Mouse (Mus musculus): ENCODE data around the gene Srsf7. TPM values are rescaled to one million over a fixed set of nuclear protein-coding genes. Genes with fewer than 3 reads are reported as not detected.

The Srsf7 gene
- polyA plus RNA-seq, 1 experiment from 2014 or later, result 531 TPM

- no peak overlapping the region for H3K4me3 ChIP-seq (replicated peaks; ENCODE audit: low read depth, low read length)
- WGBS, result 93% methylated on average over 6 of the region's 6 CpGs
- no peak overlapping the region for H3K27ac ChIP-seq (replicated peaks; ENCODE audit: low read depth, low read length)
- no peaks in the 10 kb centered on the region for H3K4me1 ChIP-seq (ENCODE audit: control insufficient read depth, insufficient read depth, low read length)
- no peaks in the 10 kb centered on the region for H3K36me3 ChIP-seq (ENCODE audit: control insufficient read depth, insufficient read depth, low read length)
- no peaks in the 10 kb centered on the region for H3K27me3 ChIP-seq (ENCODE audit: control insufficient read depth, insufficient read depth, low read length)
- no peaks in the 10 kb centered on the region for H3K9me3 ChIP-seq (ENCODE audit: control insufficient read depth, low read length)
- DNase-seq (no peak), ATAC-seq (ENCODE audit: low FRiP score, low TSS enrichment) (no peak)
- no peak overlapping the region for H3K4me2 ChIP-seq (ENCODE audit: low read length)
- no peak overlapping the region for H3K9ac ChIP-seq (replicated peaks; ENCODE audit: low read length)
Observed at GRCm38 (mm10) chr17:80157489-80157888, 49.6 kb downstream of the Srsf7 start.

DNA sequence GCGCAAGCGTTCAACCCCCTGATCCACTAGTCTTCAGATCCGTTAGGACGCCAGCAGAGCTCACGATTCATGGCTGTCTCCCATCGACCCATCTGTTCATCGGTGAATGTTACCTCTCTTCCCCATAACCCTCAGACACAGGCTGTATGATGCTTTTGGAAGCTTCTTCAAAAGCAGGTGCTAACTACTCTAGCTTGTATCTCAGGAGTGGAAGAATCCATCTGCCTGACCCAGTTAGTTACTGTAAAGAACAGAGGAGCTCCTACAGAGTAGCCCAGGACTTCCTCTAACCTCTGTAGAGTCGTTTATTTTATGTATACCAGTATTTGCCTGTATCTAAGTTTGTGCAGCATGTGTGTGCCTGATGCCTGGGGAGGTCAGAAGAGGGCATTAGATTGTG lies 50.2 kb downstream of the Srsf7 start:
- no peak for DNase-seq
- Histone ChIP-seq H3K9me3 (ENCODE audit: control insufficient read depth, low read length) (no peaks in the 10 kb centered on the region), H3K27me3 (ENCODE audit: control insufficient read depth, insufficient read depth, low read length) (no peaks in the 10 kb centered on the region), H3K4me2 (ENCODE audit: low read length) (no peak overlapping the region), H3K4me3 (replicated peaks; ENCODE audit: low read depth, low read length) (no peak overlapping the region), H3K36me3 (ENCODE audit: control insufficient read depth, insufficient read depth, low read length) (no peaks in the 10 kb centered on the region), H3K27ac (replicated peaks; ENCODE audit: low read depth, low read length) (no peak overlapping the region), H3K4me1 (ENCODE audit: control insufficient read depth, insufficient read depth, low read length) (no peaks in the 10 kb centered on the region), H3K9ac (replicated peaks; ENCODE audit: low read length) (no peak overlapping the region)
- 87% methylated on average over 8 of the region's 8 CpGs for WGBS
- ATAC-seq (ENCODE audit: low FRiP score, low TSS enrichment), result no peak

DNA sequence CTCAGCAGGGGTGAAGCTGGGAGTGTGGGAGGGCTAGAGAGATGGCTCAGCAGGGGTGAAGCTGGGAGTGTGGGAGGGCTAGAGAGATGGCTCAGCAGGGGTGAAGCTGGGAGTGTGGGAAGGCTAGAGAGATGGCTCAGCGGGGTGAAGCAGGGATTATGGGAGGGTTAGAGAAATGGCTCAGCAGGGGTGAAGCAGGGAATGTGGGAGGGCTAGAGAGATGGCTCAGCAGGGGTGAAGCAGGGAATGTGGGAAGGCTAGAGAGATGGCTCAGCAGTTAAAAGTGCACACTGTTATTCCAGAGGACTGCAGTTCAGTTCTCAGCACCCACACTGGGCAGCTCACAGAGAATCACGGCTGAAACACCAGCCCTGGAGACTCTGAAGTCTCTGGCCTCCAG lies 53.5 kb downstream of the Srsf7 start:
- ATAC-seq (ENCODE audit: low FRiP score, low TSS enrichment) (no peak), DNase-seq (no peak)
- no peak overlapping the region for H3K4me2 ChIP-seq (ENCODE audit: low read length)
- no peaks in the 10 kb centered on the region for H3K4me1 ChIP-seq (ENCODE audit: control insufficient read depth, insufficient read depth, low read length)
- H3K36me3 ChIP-seq (ENCODE audit: control insufficient read depth, insufficient read depth, low read length), result no peaks in the 10 kb centered on the region
- H3K27ac ChIP-seq (replicated peaks; ENCODE audit: low read depth, low read length), result 0 out of 2 replicates have a peak overlapping the region, but pooled peaks have one; percentile 6
- no peak overlapping the region for H3K4me3 ChIP-seq (replicated peaks; ENCODE audit: low read depth, low read length)
- 56% methylated on average over 2 of the region's 2 CpGs for WGBS
- H3K9me3 ChIP-seq (ENCODE audit: control insufficient read depth, low read length), result no peaks in the 10 kb centered on the region
- H3K9ac ChIP-seq (replicated peaks; ENCODE audit: low read length), result no peak overlapping the region
- H3K27me3 ChIP-seq (ENCODE audit: control insufficient read depth, insufficient read depth, low read length), result no peaks in the 10 kb centered on the region

GRCm38 (mm10) chr17:80152767-80153630 lies 54.1 kb downstream of the Srsf7 start:
- Histone ChIP-seq H3K4me1 (ENCODE audit: control insufficient read depth, insufficient read depth, low read length) (no peaks in the 10 kb centered on the region), H3K36me3 (ENCODE audit: control insufficient read depth, insufficient read depth, low read length) (no peaks in the 10 kb centered on the region), H3K4me2 (ENCODE audit: low read length) (no peak overlapping the region), H3K27me3 (ENCODE audit: control insufficient read depth, insufficient read depth, low read length) (no peaks in the 10 kb centered on the region), H3K27ac (replicated peaks; ENCODE audit: low read depth, low read length) (0 out of 2 replicates have a peak overlapping the region, but pooled peaks have one; percentile 6), H3K4me3 (replicated peaks; ENCODE audit: low read depth, low read length) (no peak overlapping the region), H3K9me3 (ENCODE audit: control insufficient read depth, low read length) (no peaks in the 10 kb centered on the region), H3K9ac (replicated peaks; ENCODE audit: low read length) (no peak overlapping the region)
- 69% methylated on average over 12 of the region's 12 CpGs for WGBS
- DNase-seq (peak; percentile 35), ATAC-seq (ENCODE audit: low FRiP score, low TSS enrichment) (peak; percentile 50; the same call in 1 of the 2 replicates)

DNA sequence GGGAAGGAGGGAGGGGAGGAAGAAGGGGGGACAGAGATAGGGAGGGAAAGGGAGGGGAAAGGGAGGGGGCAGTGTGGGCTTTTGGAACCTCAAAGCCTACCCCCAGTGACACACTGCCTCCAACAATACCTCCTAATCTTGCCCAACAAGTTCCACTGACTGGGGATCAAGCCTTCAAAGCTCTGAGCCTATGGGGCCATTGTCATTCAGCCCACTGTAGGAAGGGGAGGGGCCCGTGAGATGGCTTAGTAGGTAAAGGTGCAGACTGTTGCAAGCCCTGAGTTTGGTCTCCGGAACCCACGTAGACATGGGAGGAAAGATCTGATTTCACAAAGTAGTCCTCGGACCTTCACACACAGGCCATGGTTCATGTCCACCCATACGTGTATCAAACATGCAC lies 55.8 kb downstream of the Srsf7 start:
- H3K4me3 ChIP-seq (replicated peaks; ENCODE audit: low read depth, low read length), result no peak overlapping the region
- H3K4me1 ChIP-seq (ENCODE audit: control insufficient read depth, insufficient read depth, low read length), result no peaks in the 10 kb centered on the region
- H3K9ac ChIP-seq (replicated peaks; ENCODE audit: low read length), result no peak overlapping the region
- no peaks in the 10 kb centered on the region for H3K27me3 ChIP-seq (ENCODE audit: control insufficient read depth, insufficient read depth, low read length)
- no peak overlapping the region for H3K27ac ChIP-seq (replicated peaks; ENCODE audit: low read depth, low read length)
- no peak for ATAC-seq (ENCODE audit: low FRiP score, low TSS enrichment)
- no peak overlapping the region for H3K4me2 ChIP-seq (ENCODE audit: low read length)
- no peak for DNase-seq
- H3K36me3 ChIP-seq (ENCODE audit: control insufficient read depth, insufficient read depth, low read length), result no peaks in the 10 kb centered on the region
- H3K9me3 ChIP-seq (ENCODE audit: control insufficient read depth, low read length), result no peaks in the 10 kb centered on the region
- 18% methylated on average over 5 of the region's 5 CpGs for WGBS

Other genes starting within 250 kb of the Srsf7 start
- 68.2 and 76.7 TPM in 2 replicates for gene Hnrnpll, start 145.0 kb downstream of the Srsf7 start, polyA plus RNA-seq (2014; fragmentation: Nextera tagmentation; extraction: Ambion mirVana)
- 0.63 and 1.6 TPM in 2 replicates for gene Galm, start 79.8 kb downstream of the Srsf7 start, polyA plus RNA-seq (2014; fragmentation: Nextera tagmentation; extraction: Ambion mirVana)
- gene Ttc39d, start 153 bp upstream of the Srsf7 start, polyA plus RNA-seq (2014; fragmentation: Nextera tagmentation; extraction: Ambion mirVana), result 0.11 TPM in 1 of 2 replicates, not detected in the other
- 19.4 and 20.8 TPM in 2 replicates for gene Gemin6, start 17.1 kb upstream of the Srsf7 start, polyA plus RNA-seq (2014; fragmentation: Nextera tagmentation; extraction: Ambion mirVana)
- gene Morn2, start 82.9 kb upstream of the Srsf7 start, polyA plus RNA-seq (2014; fragmentation: Nextera tagmentation; extraction: Ambion mirVana), result 47.3 and 48.5 TPM in 2 replicates
- 41.9 and 54.7 TPM in 2 replicates for gene Dhx57, start 83.2 kb upstream of the Srsf7 start, polyA plus RNA-seq (2014; fragmentation: Nextera tagmentation; extraction: Ambion mirVana)
- gene Arhgef33, start 100.1 kb upstream of the Srsf7 start, polyA plus RNA-seq (2014; fragmentation: Nextera tagmentation; extraction: Ambion mirVana), result 2.4 and 4.4 TPM in 2 replicates
- 1.3 and 2.7 TPM in 2 replicates for gene Gm10190, start 166.2 kb upstream of the Srsf7 start, polyA plus RNA-seq (2014; fragmentation: Nextera tagmentation; extraction: Ambion mirVana)